Mouse (Mus musculus) thymus, adult 2 months (tissue): ENCODE results near the gene Kirrel. TPM values are rescaled to one million over a fixed set of nuclear protein-coding genes. Genes with fewer than 3 reads are reported as not detected.

Experiments used
- DNase-seq: peaks from one replicate; pipeline ENCODE4 v3.0.0; 2021
- H3K27ac ChIP-seq: fragments of 200-500 bp; 2 replicates; pipeline ENCODE4 v1.5.1; 2012; ENCODE audit warnings: low read length, control low read depth; ENCODE audit not compliant: control insufficient read depth, insufficient read depth
- H3K27me3 ChIP-seq: fragments of 200-500 bp; 2 replicates; pipeline ENCODE4 v1.6.1; 2012; ENCODE audit warnings: mild to moderate bottlenecking, low read length, moderate library complexity, mixed read lengths; ENCODE audit not compliant: control insufficient read depth, insufficient read depth
- H3K36me3 ChIP-seq: fragments of 200-500 bp; 2 replicates; pipeline ENCODE4 v1.6.1; 2012; ENCODE audit warnings: mild to moderate bottlenecking, low read length, moderate library complexity; ENCODE audit not compliant: control insufficient read depth, insufficient read depth
- H3K4me1 ChIP-seq: fragments of 200-500 bp; replicated peaks from 2 replicates; pipeline ENCODE4 v1.6.1; 2012; ENCODE audit warnings: low read length; ENCODE audit not compliant: control insufficient read depth, insufficient read depth
- H3K4me3 ChIP-seq: fragments of 200-500 bp; 2 replicates; pipeline ENCODE4 v1.5.1; 2012; ENCODE audit warnings: mild to moderate bottlenecking, low read length, control low read depth, moderate library complexity; ENCODE audit not compliant: control insufficient read depth, insufficient read depth
- CTCF ChIP-seq: fragments of 200-500 bp; IDR thresholded peaks from 2 replicates; pipeline ENCODE4 v1.5.1; 2012; ENCODE audit warnings: mild to moderate bottlenecking, control low read depth, low read length, moderate library complexity, borderline replicate concordance; ENCODE audit not compliant: control insufficient read depth, poor library complexity, insufficient read depth; ENCODE audit errors: extremely low read depth
- POLR2A ChIP-seq: fragments of 200-500 bp; IDR thresholded peaks from 2 replicates; pipeline ENCODE4 v1.6.1; 2012; ENCODE audit warnings: mild to moderate bottlenecking, low read length, control low read depth, moderate library complexity; ENCODE audit not compliant: control insufficient read depth, poor library complexity, insufficient read depth; ENCODE audit errors: extremely low read depth
- WGBS: fragments of 180-500 bp; shearing (Covaris S2); methylation state at CpG from one replicate; pipeline ENCODE4 v1.1.7; 2018; 5-methylcytosine and 5-hydroxymethylcytosine counted together
- polyA plus RNA-seq: library from polyadenylated mRNA; depleted of rRNA; stranded (reverse); fragments of >200 nt; gene quantifications from 2 replicates; pipeline ENCODE4 v1.2.3, GENCODE M21; 2012

The Kirrel gene
- polyA plus RNA-seq, 1 experiment: 2.9 TPM

- 98% methylated on average over 2 of the region's 2 CpGs for WGBS
- no peak overlapping the region for H3K27ac ChIP-seq
Measured at GRCm38 (mm10) chr3:87153038-87153437, 21.5 kb downstream of the Kirrel start.

DNA sequence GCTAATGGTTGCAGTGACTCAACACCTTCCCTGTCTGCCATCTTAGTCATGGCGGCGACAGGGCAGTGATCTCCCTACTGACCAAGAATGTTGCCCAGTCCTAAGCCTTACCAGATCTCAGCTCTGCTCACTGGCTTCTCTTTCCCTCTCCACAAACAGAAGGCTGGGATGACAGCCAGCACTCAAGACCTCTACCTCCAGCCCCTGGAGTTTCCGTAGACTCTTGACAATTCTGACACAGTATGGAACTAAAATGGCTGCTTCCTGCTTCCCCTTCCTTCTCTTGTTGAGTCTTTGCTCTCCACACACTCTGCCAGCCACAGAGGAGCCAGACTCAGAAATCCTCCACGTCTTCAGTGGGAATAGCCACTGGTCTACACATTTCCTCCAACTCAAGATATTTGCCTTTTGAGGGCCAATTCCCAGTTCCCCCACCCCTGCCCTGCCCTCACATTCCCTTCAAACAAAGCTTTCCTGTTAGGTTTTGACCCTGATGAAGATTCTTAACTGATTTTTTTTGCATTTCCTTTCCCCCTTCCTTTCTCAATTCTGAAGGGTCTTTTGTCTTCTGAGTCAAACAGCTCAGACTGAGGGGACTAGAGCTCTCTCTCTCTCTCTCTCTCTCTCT, 22.3 kb downstream of the Kirrel start:
- no peaks in the 10 kb centered on the region for H3K36me3 ChIP-seq
- H3K27me3 ChIP-seq: no peaks in the 10 kb centered on the region
- WGBS: 84% methylated on average over 4 of the region's 4 CpGs
- no peak overlapping the region for H3K27ac ChIP-seq
- H3K4me3 ChIP-seq: no peak overlapping the region
- 0 out of 2 replicates have a peak, but pooled peaks cover 2% of the 10 kb centered on the region for H3K4me1 ChIP-seq
- TF ChIP-seq CTCF (no peak), POLR2A (no peak)
- DNase-seq: no peak

More at GRCm38 (mm10) chr3:87153038-87153437, 21.5 kb downstream of the Kirrel start:
- no peak for DNase-seq
- Histone ChIP-seq H3K4me1 (0 out of 2 replicates have a peak, but pooled peaks cover 2% of the 10 kb centered on the region), H3K4me3 (no peak overlapping the region), H3K36me3 (no peaks in the 10 kb centered on the region), H3K27me3 (no peaks in the 10 kb centered on the region)
- no peak for TF ChIP-seq POLR2A
- TF ChIP-seq CTCF: no peak

DNA sequence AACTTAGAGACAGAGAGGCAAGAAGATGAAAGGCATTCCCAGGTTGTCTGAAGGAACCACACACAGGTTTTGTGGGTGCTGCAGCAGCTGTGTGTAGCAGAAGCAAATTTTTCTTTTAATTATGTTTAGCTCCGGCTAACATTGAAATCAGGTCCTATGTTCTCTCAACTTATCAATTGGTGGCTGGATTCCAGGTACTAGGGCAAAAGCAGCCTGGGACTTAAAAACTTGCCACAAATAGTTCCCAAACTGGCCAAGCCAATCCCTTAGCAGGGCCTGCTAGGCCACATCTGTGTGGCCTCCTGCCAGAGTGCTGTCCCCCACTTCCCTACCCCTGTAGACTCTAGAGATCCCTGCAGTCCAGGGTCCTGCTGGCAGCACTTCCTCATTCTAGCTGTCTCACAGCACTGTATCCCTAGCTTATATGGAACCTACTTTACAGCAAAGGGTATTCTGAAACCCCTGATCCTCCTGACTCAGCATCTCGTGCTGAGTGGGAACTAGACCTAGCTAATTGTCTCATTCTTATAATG, 23.2 kb downstream of the Kirrel start:
- H3K4me3 ChIP-seq: no peak overlapping the region
- no peaks in the 10 kb centered on the region for H3K36me3 ChIP-seq
- DNase-seq: no peak
- no peak overlapping the region for H3K27ac ChIP-seq
- no peaks in the 10 kb centered on the region for H3K27me3 ChIP-seq
- 55% methylated on average over 2 of the region's 2 CpGs for WGBS
- 0 out of 2 replicates have a peak, but pooled peaks cover 2% of the 10 kb centered on the region for H3K4me1 ChIP-seq
- no peak for TF ChIP-seq CTCF
- TF ChIP-seq POLR2A: no peak

DNA sequence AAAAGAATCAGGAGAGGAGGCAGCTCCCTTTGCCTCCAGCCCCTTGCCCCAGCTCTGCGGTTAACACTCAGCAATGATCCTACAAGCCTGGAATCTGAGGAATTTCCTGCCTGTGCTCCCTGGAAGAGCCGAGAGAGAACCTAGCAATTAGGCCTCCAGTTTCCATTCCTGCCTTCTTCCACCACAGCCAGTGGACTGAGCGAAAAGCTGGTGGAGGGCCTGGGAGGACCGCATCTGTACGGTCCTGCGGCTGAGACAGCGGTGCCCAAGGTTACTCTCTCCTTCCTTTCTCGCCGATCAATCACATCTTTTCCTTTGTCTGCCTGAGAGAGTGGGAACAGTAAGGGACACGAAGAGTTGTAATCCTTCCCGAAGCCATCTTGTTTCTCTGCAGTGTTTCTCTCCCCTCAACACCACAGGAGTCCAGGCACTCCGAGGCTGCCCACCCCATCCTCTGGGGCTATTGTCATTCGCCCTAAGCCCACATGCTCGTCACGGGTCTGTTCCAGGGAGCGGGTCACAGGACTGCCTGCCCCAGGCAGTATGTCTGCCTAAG, 23.8 kb downstream of the Kirrel start:
- Histone ChIP-seq H3K27ac (no peak overlapping the region), H3K36me3 (no peaks in the 10 kb centered on the region), H3K4me1 (0 out of 2 replicates have a peak, but pooled peaks cover 2% of the 10 kb centered on the region), H3K4me3 (no peak overlapping the region), H3K27me3 (no peaks in the 10 kb centered on the region)
- 89% methylated on average over 16 of the region's 16 CpGs for WGBS
- no peak for DNase-seq
- TF ChIP-seq CTCF: no peak

- Histone ChIP-seq H3K36me3 (no peaks in the 10 kb centered on the region), H3K27me3 (no peaks in the 10 kb centered on the region), H3K4me1 (0 out of 2 replicates have a peak, but pooled peaks cover 2% of the 10 kb centered on the region), H3K4me3 (no peak overlapping the region), H3K27ac (no peak overlapping the region)
- no peak for TF ChIP-seq CTCF
- TF ChIP-seq POLR2A: no peak
- no peak for DNase-seq
- 92% methylated on average over 8 of the region's 8 CpGs for WGBS
Measured at GRCm38 (mm10) chr3:87150056-87150688, 24.4 kb downstream of the Kirrel start.

DNA sequence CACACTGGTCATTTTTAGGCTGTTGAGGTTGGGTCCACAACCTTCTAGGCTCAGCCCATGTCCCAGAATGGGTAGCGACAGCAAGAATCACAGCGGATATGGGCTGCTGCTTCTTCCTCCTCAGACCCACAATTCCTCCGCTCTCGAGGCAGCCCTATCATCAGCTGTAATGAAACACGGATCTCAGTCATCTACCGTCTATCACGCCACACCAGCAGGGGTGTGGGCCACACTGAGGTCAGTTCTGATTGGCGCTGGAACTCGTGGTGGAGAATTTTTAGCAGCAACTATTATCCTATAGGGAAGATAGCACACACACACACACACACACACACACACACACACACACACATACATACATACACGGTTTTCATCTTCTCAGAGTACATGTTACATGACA, 25.1 kb downstream of the Kirrel start:
- no peak overlapping the region for H3K27ac ChIP-seq
- no peak for DNase-seq
- H3K27me3 ChIP-seq: no peaks in the 10 kb centered on the region
- TF ChIP-seq CTCF (no peak), POLR2A (no peak)
- H3K36me3 ChIP-seq: no peaks in the 10 kb centered on the region
- WGBS: 93% methylated on average over 10 of the region's 10 CpGs
- H3K4me1 ChIP-seq: 0 out of 2 replicates have a peak, but pooled peaks cover 2% of the 10 kb centered on the region
- no peak overlapping the region for H3K4me3 ChIP-seq
